Mouse (Mus musculus) cerebellum, postnatal 25 days (tissue): ENCODE data around the gene Hagh.

ENCODE experiments used
- DNase-seq, 2 experiments: peaks; one replicate each; pipeline ENCODE4 v3.0.0; 2021; ENCODE audit warnings: mixed read lengths in 2 of 2

Gene Hagh

GRCm38 (mm10) chr17:24887291-24888080 is 47.5 kb downstream of the Hagh start:
- peak; percentile 45 to 55 for DNase-seq

DNA sequence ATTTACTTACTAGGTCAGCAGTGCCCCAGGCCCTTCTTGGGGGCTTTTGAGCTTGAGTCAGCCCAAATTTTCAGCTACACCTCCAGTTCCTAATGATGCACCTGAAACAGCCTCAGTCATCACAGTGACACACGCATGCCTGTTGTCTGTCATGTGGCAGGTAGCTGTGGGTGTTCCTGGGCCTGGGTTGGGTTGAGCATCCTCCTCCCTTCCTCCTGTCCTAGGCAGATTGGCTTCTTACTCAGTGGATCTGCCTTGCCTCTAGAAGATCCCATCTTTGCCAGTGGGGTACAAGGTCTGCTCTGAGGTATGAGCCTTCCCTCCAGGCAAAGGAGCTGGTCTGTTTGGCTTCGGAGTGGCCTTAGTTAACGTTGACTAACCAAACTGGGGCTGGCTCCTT is 48.9 kb downstream of the Hagh start:
- DNase-seq = no peak

DNA sequence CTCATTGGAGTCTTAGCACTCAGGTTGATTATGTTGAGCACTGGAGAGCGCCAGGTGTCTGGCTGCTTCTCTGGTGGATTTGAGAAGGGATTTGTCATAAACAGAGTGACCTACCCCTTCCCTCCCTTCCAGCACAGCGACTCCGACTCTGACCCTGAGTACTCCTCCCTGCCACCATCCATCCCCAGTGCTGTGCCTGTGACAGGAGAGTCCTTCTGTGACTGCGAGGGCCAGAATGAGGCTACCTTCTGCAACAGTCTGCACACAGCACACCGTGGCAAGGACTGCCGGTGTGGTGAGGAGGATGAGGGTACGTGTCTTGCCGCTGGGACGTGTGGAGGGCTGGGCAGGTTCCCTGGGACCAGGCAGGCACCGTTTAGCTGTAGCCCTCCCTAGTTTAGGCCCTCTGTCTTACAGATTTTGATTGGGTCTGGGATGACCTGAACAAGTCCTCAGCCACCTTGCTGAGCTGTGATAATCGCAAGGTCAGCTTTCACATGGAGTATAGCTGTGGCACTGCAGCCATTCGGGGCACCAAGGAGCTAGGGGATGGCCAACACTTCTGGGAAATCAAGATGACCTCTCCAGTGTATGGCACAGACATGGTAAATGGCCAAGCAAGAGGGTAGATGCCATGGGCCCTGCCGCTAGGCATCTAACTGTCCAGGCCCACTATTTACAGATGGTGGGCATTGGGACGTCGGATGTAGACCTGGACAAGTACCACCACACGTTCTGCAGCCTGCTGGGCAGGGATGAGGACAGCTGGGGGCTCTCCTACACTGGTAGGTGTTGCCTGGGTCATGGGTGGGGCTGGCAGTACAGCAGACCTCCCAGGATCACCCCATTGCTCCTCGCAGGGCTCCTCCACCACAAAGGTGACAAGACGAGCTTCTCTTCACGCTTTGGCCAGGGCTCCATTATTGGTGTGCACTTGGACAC is 50.5 kb downstream of the Hagh start:
- DNase-seq = no peak

GRCm38 (mm10) chr17:24891321-24891720 is 51.4 kb downstream of the Hagh start:
- peak; percentile 79 to 85 for DNase-seq

DNA sequence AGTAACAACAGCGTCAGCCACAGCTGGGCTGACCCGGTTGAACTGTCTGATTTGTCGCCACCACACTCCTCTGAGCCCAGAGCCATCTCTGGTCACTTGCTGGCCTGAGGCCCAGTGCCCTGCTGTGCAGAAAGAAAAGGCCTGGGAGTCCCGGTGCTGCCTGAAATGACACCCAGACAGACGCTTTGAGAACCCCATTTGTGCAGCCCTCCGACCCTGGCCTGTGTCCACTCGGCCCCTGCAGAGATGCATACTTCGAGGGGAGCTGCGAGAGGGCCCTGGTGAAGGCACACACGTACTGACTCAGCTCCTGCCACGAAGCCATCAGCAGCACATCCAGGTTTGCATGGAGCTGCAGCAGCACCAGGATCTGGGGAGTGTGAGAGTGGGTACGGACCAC is 52.8 kb downstream of the Hagh start:
- peak in 1 of 2 experiments; percentile 65 for DNase-seq

DNA sequence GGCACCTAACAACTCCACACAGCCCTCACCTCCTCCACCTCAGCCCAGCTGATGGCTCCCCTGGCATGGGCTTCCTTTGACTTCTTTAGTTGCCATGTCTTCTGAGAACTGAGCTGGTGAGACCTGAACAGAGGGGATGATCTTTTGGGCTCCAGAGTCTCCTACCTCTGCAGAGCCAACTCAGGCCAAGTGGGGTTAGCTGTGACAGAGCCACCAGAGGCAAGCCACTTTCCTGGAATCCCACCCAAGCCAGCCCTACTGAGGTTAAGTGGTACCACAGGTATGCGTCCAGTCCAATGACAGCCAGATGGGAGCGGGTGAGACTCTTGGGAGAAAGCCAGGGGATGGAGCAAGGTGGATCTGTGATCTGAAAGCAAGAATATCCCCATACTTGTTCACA is 53.3 kb downstream of the Hagh start:
- no peak for DNase-seq

DNA sequence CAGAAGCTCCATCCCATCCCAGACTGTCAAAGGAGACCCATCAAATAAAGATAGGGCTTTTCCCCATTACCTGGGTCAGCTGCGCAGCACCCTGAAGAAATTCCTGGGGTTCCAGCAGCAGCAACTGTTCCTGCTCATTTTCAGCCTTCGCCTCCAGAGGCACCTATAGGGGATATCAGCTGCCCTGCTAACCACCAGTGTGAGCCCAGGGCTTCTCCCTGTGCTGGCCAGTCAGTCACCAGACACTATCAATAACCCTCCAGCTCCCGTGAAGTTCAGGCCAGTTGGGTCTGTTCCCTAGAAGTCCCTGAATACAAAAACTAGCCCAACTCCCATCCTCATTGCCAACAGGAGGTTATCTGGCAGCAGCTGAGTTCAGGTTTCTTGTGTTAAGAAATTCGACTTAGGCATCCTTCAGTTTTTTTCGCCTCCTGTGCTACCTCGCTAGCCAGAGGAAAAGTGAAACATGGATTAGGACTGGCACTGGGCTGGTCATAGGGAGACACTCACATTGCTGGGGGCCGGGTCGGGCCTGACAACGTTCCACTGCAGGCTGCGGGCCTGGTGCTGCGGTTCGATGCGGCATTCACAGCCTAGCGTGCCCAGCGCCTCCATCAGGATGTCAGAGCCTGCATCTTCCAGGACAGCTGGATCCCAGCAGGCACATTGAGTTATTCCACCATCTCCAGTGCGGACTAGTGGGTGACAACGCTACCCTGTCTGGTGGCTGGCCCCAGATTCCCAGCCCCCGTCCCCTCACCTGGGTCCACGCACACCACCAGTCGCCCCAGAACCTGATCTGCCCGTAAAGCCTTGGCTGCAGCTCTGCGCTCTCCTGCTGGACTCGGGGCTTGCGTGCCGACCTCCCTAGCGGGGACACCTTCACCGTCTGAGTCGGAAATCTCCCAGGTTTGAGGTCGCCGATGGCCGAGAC is 54.4 kb downstream of the Hagh start:
- peak in 1 of 2 experiments; percentile 58 for DNase-seq

- DNase-seq = peak; percentile 87 to 91
These were observed 55.1 kb downstream of the Hagh start, which contains the start of the genes Eme2 and Mrps34 for GRCm38 (mm10) chr17:24894995-24895547. Gene Eme2, minus strand, starts transcription at chr17:24895087. Gene Mrps34, plus strand, starts transcription at chr17:24895116.

DNA sequence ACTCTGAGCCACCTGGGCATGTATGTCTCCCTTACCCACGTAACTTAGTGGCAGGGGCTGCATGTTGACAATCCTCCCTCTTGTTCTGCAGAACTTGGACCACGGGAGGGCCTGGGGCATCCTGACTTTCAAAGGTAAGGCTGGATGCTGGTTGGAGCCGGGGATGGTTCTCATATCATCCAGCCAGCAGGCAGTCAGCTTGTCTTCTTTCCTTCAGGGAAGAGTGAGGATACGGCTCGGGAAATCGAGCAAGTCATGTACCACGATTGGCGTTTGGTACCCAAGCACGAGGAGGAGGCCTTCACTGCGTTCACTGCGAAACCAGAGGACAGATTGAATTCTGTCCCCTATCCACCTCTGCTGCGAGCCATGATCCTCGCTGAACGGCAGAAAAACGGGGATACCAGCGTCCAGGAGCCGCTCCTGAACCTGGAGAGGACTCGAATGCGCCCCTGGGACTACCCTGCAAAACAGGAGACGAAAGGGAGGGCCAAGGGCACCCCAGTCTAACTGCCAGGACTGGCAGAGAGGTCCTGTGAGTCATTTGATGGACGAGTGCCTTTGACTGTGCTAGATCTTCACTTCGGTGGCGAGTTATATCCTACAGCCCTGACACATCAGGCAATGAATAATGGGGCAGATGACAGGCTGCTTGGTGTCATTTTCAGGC is 55.8 kb downstream of the Hagh start:
- peak; percentile 41 to 52 for DNase-seq

DNA sequence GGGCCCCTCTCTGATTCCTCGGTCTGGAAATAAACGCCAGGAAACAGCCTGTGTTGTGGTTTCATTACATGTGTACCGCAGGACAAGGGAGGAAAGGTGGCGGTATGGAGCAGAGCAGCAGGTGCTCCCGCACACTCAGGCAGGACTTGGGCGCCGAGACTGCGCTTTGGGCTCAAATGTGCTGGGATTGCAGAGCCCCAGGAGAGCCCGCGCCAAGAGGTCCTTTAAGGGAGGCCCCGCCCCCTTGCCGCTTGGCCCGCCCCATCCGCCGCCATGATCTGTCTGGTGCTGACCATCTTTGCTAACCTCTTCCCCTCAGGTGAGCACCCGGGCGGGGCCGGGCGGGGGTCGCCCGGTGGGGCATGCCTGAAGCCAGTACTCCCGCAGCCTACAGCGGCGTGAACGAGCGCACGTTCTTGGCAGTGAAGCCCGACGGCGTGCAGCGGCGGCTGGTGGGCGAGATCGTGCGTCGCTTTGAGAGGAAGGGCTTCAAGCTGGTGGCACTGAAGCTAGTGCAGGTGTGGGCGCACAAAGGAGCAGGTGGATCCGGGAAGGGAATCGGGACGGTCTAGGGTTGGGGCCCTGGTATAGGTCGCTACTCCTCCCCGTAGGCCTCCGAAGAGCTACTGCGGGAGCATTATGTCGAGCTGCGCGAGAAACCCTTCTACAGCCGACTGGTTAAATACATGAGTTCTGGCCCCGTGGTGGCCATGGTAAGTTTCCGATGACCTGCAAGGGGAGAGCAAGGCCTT is 56.5 kb downstream of the Hagh start, which contains the start of gene Nme3:
Gene Nme3, plus strand, starts transcription at position 260 of the 752 bp plus-strand sequence.
- DNase-seq = peak; percentile 85 to 91

GRCm38 (mm10) chr17:24896993-24897269 is 57.0 kb downstream of the Hagh start:
- DNase-seq = no peak

GRCm38 (mm10) chr17:24897600-24897999 is 57.7 kb downstream of the Hagh start:
- DNase-seq = no peak

- DNase-seq = peak in 1 of 2 experiments; percentile 51
These were observed 58.3 kb downstream of the Hagh start for GRCm38 (mm10) chr17:24898041-24898854.

DNA sequence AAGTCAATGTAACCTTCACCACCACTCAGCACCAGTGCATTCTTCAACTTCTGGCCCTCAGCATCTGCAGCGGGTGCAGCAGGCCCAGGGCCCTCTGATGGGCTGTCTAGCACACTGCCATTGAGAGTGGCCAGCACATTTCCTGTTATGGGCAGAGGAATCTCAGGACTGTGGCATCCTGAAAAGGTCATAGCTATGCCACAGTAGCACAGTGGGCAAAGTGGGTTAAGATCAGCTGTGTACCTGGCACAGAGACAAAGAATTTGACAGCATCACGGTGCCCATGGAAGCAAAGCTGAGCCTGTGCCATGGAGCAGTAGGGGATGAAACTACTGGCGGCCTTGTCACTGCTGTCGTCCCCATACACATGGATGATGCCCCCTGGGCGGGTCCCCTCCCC is 59.2 kb downstream of the Hagh start:
- DNase-seq = no peak

- no peak for DNase-seq
These were observed 60.1 kb downstream of the Hagh start for GRCm38 (mm10) chr17:24900014-24900413.

GRCm38 (mm10) chr17:24902124-24902523 is 62.2 kb downstream of the Hagh start:
- DNase-seq = no peak

GRCm38 (mm10) chr17:24902671-24903474 is 62.9 kb downstream of the Hagh start:
- peak in 1 of 2 experiments; percentile 62 for DNase-seq

- DNase-seq = no peak
These were observed 63.8 kb downstream of the Hagh start for GRCm38 (mm10) chr17:24903767-24904166.

GRCm38 (mm10) chr17:24907591-24907990 is 67.6 kb downstream of the Hagh start:
- no peak for DNase-seq
